Mouse (Mus musculus) hindbrain, embryonic 16.5 days (tissue): ENCODE data around the gene Ube2o. TPM values are rescaled to one million over a fixed set of nuclear protein-coding genes. Genes with fewer than 3 reads are reported as not detected.

Experiments
- ATAC-seq: fragments of 200-750 bp; cut with Nextera tagmentation; 2 replicates; pipeline ENCODE4 v1.8.0; 2017; ENCODE audit warnings: moderate TSS enrichment, moderate library complexity
- H3K27ac ChIP-seq: fragments of 300-500 bp; sonication (generic); 2 replicates; pipeline ENCODE4 v1.5.1; 2014; ENCODE audit warnings: low read depth, mild to moderate bottlenecking, control low read depth, low read length, moderate library complexity
- H3K27me3 ChIP-seq: fragments of 300-500 bp; sonication (generic); replicated peaks from 2 replicates; pipeline ENCODE4 v1.6.1; 2014; ENCODE audit warnings: low read length; ENCODE audit not compliant: control insufficient read depth, insufficient read depth
- H3K36me3 ChIP-seq: fragments of 300-500 bp; sonication (generic); 2 replicates; pipeline ENCODE4 v1.6.1; 2014; ENCODE audit warnings: mild to moderate bottlenecking, low read length, moderate library complexity, mixed read lengths; ENCODE audit not compliant: control insufficient read depth, insufficient read depth
- H3K4me1 ChIP-seq: fragments of 300-500 bp; sonication (generic); 2 replicates; pipeline ENCODE4 v1.6.1; 2014; ENCODE audit warnings: low read depth, low read length; ENCODE audit not compliant: control insufficient read depth, insufficient read depth
- H3K4me2 ChIP-seq: fragments of 300-500 bp; sonication (generic); 2 replicates; pipeline ENCODE4 v1.6.1; 2014; ENCODE audit warnings: mild to moderate bottlenecking, low read length, control low read depth, moderate library complexity
- H3K4me3 ChIP-seq: fragments of 300-500 bp; sonication (generic); 2 replicates; pipeline ENCODE4 v1.5.1; 2014; ENCODE audit warnings: mild to moderate bottlenecking, low read length, control low read depth, moderate library complexity
- H3K9ac ChIP-seq: fragments of 300-500 bp; sonication (generic); 2 replicates; pipeline ENCODE4 v1.6.1; 2014; ENCODE audit warnings: low read depth, mild to moderate bottlenecking, control low read depth, low read length, moderate library complexity
- H3K9me3 ChIP-seq: fragments of 300-500 bp; sonication (generic); 2 replicates; pipeline ENCODE4 v1.6.1; 2014; ENCODE audit warnings: mild to moderate bottlenecking, low read length, moderate library complexity; ENCODE audit not compliant: control insufficient read depth
- WGBS: fragments of 180-500 bp; shearing (Covaris S2); extraction: QIAGEN DNeasy Blood & Tissue Kit; methylation state at CpG from one replicate; pipeline ENCODE4 v1.1.7; 2014; 5-methylcytosine and 5-hydroxymethylcytosine counted together
- polyA plus RNA-seq: library from polyadenylated mRNA; unstranded; fragments of >200 nt; fragmentation: Nextera tagmentation; extraction: Ambion mirVana; gene quantifications from 2 replicates; pipeline ENCODE4 v1.2.1, GENCODE M21; 2015

The Ube2o gene
- polyA plus RNA-seq, 1 experiment from 2014 or later, result 16.4 TPM

DNA sequence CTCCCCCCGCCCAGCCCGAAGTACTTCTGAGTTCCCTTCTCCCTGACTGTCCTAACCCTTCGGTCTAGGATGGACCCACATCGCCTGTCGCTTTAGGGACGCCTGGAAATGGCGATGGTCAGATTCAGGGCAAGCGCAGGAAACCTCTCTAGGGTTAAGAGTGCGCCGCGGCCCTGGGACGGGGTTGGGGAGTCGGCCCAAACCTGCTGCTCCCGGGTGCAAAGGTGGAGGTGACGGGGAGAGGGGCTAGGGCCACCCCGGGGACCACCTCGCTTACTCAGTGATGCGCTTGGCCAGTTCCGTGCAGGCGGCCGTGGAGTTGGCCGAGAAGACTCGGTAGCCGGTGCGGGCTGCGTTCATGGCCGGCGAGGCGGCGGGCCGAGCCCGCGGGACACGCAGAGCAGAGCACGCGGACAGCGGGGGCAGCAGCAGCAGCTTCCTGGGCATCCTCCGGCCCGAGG lies 91.4 kb downstream of the Ube2o start:
- Histone ChIP-seq H3K4me3 (peak overlapping the region; percentile 91), H3K9me3 (no peaks in the 10 kb centered on the region), H3K4me2 (peak overlapping the region; percentile 62), H3K4me1 (peaks cover 10% of the 10 kb centered on the region), H3K9ac (peak overlapping the region; percentile 96), H3K27me3 (no peaks in the 10 kb centered on the region), H3K27ac (peak overlapping the region; percentile 92), H3K36me3 (peaks cover 13% of the 10 kb centered on the region)
- WGBS, result under 1% methylated on average over 21 of the region's 39 CpGs
- peak; percentile 73; the same call in 1 of the 2 replicates for ATAC-seq

DNA sequence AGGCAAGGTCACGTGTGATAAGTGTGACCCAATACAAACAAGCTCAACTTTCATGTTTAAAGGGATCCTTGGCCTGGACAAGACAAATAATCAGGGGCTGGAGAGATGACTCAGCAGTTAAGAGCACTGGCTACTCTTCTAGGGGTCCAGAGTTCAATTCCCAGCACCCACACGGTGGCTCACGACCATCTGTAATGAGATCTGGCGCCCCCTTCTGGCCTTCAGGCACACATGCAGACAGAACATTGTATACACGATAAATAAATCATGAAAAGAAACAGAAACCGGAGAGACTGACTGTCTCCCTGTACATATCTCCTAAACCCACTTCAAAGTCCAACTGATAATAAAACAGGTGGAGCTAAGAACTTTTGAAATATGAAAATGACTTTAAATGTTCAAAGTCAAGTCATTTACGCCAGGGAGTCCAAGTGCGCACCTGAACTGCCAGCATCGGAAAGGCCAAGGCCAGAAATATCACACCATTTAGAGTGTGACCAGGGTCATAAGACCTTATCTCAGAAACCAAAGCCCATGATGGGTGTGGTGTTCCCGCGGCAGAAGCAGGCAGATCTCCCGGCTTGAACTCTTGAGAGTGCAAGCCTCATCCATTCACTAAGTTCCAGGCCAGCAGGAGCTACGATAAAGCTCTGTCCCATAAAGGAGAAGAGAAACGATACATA lies 92.4 kb downstream of the Ube2o start:
- peak overlapping the region; percentile 96 for H3K9ac ChIP-seq
- H3K27me3 ChIP-seq, result no peaks in the 10 kb centered on the region
- no peak for ATAC-seq
- peak overlapping the region; percentile 91 for H3K4me3 ChIP-seq
- WGBS, result 71% methylated on average over 14 of the region's 14 CpGs
- peaks cover 10% of the 10 kb centered on the region for H3K4me1 ChIP-seq
- H3K36me3 ChIP-seq, result peaks cover 19% of the 10 kb centered on the region
- H3K9me3 ChIP-seq, result no peaks in the 10 kb centered on the region
- H3K4me2 ChIP-seq, result peak overlapping the region; percentile 62
- H3K27ac ChIP-seq, result no peak overlapping the region

DNA sequence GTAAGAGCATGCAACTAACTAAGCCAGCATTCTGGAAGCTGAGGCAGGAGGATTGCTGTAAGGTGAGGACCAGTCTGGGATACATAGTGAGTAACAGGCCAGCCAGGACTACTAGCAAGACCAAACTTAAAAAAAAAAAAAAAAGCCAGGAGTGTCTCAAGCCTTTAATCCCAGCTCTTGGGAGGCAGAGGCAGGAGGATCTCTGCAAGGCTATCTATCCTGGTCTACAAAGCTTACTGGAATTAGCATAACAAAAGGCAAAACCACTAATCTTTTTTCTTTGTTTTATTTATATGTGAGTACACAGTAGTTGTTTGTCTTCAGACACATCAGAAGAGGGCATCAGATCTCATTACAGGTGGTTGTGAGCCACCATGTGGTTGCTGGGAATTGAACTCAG lies 93.0 kb downstream of the Ube2o start:
- Histone ChIP-seq H3K9me3 (no peaks in the 10 kb centered on the region), H3K9ac (no peak overlapping the region), H3K4me1 (peaks cover 10% of the 10 kb centered on the region), H3K4me3 (no peak overlapping the region), H3K36me3 (peaks cover 22% of the 10 kb centered on the region), H3K4me2 (no peak overlapping the region), H3K27ac (no peak overlapping the region), H3K27me3 (no peaks in the 10 kb centered on the region)
- ATAC-seq, result no peak

Other genes starting within 250 kb of the Ube2o start
- gene Foxj1, start 246.0 kb downstream of the Ube2o start, polyA plus RNA-seq, result 13.2 and 16.2 TPM in 2 replicates
- 27.8 and 28.5 TPM in 2 replicates for gene Rnf157, start 168.4 kb downstream of the Ube2o start, polyA plus RNA-seq
- 28.3 and 35.1 TPM in 2 replicates for gene Ubald2, start 147.4 kb downstream of the Ube2o start, polyA plus RNA-seq
- 0.38 and 0.40 TPM in 2 replicates for gene Qrich2, start 115.2 kb downstream of the Ube2o start, polyA plus RNA-seq
- 181 and 190 TPM in 2 replicates for gene Prpsap1, start 87.2 kb downstream of the Ube2o start, polyA plus RNA-seq
- gene Sphk1, start 50.5 kb downstream of the Ube2o start, polyA plus RNA-seq, result 10.7 and 13.9 TPM in 2 replicates
- gene Aanat, start 5.0 kb upstream of the Ube2o start, polyA plus RNA-seq, result 0.51 and 0.55 TPM in 2 replicates
- gene Rhbdf2, start 45.6 kb upstream of the Ube2o start, polyA plus RNA-seq, result 1.7 and 2.1 TPM in 2 replicates
- 3.1 and 4.2 TPM in 2 replicates for gene Prcd, start 72.1 kb upstream of the Ube2o start, polyA plus RNA-seq
- 34.4 and 37.4 TPM in 2 replicates for gene Cygb, start 72.9 kb upstream of the Ube2o start, polyA plus RNA-seq
- gene St6galnac1, start 194.1 kb upstream of the Ube2o start, polyA plus RNA-seq, result not detected in 2 replicates
- gene Mxra7, start 246.6 kb upstream of the Ube2o start, polyA plus RNA-seq, result 33.7 and 37.7 TPM in 2 replicates